ENCODE assay signal across 8 mouse cellular contexts in genomic region chr5:121330154-121330816, GRCm38 (mm10). TPM values are rescaled to one million over a fixed set of nuclear protein-coding genes. Genes with fewer than 3 reads are reported as not detected.
DNase-seq lines count a peak whose midpoint lies in the region; ATAC-seq and TF ChIP-seq lines count a peak whose summit lies in the region.
"Not testable (repeated sequence)": the region's sequence is repeated elsewhere in the genome, so short reads cannot be mapped to it uniquely, and the experiment has no call there.

No protein-coding gene starts in this region.

- H3K9me3 ChIP-seq in embryonic facial prominence, embryonic 14.5 days (ENCODE audit: control insufficient read depth, low read length); heart, embryonic 13.5 days; intestine, embryonic 15.5 days; neural tube, embryonic 14.5 days (ENCODE audit: control insufficient read depth, low read length): not testable (repeated sequence)

- peak; percentile 56; the same call in 1 of the 2 replicates for ATAC-seq in embryonic facial prominence, embryonic 14.5 days (ENCODE audit: low read depth)
- not testable (repeated sequence) for ATAC-seq in heart, embryonic 13.5 days (ENCODE audit: extremely low read depth, insufficient number of reproducible peaks, low FRiP score, low TSS enrichment); neural tube, embryonic 14.5 days (ENCODE audit: low read depth)
- 0 out of 2 replicates have a peak, but pooled peaks have one; percentile 47 for ATAC-seq in intestine, embryonic 15.5 days
- peak; percentile 56 for ATAC-seq in megakaryocyte progenitor cell, adult 5-6 weeks (replicated peaks; ENCODE audit: poor library complexity)

- 71% methylated on average over 10 of the region's 19 CpGs for WGBS in embryonic facial prominence, embryonic 14.5 days
- WGBS in heart, embryonic 13.5 days, result 76% methylated on average over 12 of the region's 19 CpGs
- WGBS in intestine, embryonic 15.5 days, result 59% methylated on average over 15 of the region's 19 CpGs
- 72% methylated on average over 14 of the region's 19 CpGs for WGBS in liver, adult 2 months
- 65% methylated on average over 5 of the region's 19 CpGs for WGBS in neural tube, embryonic 14.5 days
- WGBS in thymus, adult 2 months, result 60% methylated on average over 14 of the region's 19 CpGs

- not testable (repeated sequence) for H3K79me2 ChIP-seq in liver, adult 2 months (ENCODE audit: control insufficient read depth, insufficient read depth, low read length)

- peak; percentile 44 for DNase-seq in R1 (ENCODE audit: low read depth, low spot score)
- DNase-seq in embryonic facial prominence, embryonic 14.5 days (ENCODE audit: low spot score), result peak; percentile 9
- peak; percentile 39 for DNase-seq in liver, adult 2 months (ENCODE audit: extremely low read depth, low read depth, low spot score)
- DNase-seq in thymus, adult 2 months, result not testable (repeated sequence)

- peak overlapping the region; percentile 28 for H3K4me3 ChIP-seq in embryonic facial prominence, embryonic 14.5 days (ENCODE audit: low read depth, low read length)
- H3K4me3 ChIP-seq in heart, embryonic 13.5 days, result peak overlapping the region; percentile 39
- H3K4me3 ChIP-seq in intestine, embryonic 15.5 days (replicated peaks); neural tube, embryonic 14.5 days (ENCODE audit: low read depth, low read length): not testable (repeated sequence)
- H3K4me3 ChIP-seq in liver, adult 2 months (ENCODE audit: insufficient read depth, low read depth, low read length), result peak overlapping the region; percentile 14
- H3K4me3 ChIP-seq in thymus, adult 2 months (ENCODE audit: control insufficient read depth, insufficient read depth, low read length), result peak overlapping the region; percentile 62

- H3K36me3 ChIP-seq in embryonic facial prominence, embryonic 14.5 days (ENCODE audit: control insufficient read depth, insufficient read depth, low read length), result peaks cover 83% of the 10 kb centered on the region
- H3K36me3 ChIP-seq in heart, embryonic 13.5 days, result peaks cover 90% of the 10 kb centered on the region
- H3K36me3 ChIP-seq in intestine, embryonic 15.5 days, result peaks cover 45% of the 10 kb centered on the region
- not testable (repeated sequence) for H3K36me3 ChIP-seq in liver, adult 2 months (ENCODE audit: control insufficient read depth, insufficient read depth, low read length)
- peaks cover 74% of the 10 kb centered on the region for H3K36me3 ChIP-seq in neural tube, embryonic 14.5 days (ENCODE audit: control insufficient read depth, insufficient read depth, low read length)
- peaks cover 47% of the 10 kb centered on the region for H3K36me3 ChIP-seq in thymus, adult 2 months (ENCODE audit: control insufficient read depth, insufficient read depth, low read length)

- H3K27me3 ChIP-seq in embryonic facial prominence, embryonic 14.5 days (replicated peaks; ENCODE audit: control insufficient read depth, insufficient read depth, low read length); heart, embryonic 13.5 days (replicated peaks); intestine, embryonic 15.5 days (replicated peaks); liver, adult 2 months (ENCODE audit: control insufficient read depth, insufficient read depth, low read length); neural tube, embryonic 14.5 days (ENCODE audit: control insufficient read depth, insufficient read depth, low read length); thymus, adult 2 months (ENCODE audit: control insufficient read depth, insufficient read depth, low read length): not testable (repeated sequence)

- H3K27ac ChIP-seq in embryonic facial prominence, embryonic 14.5 days (replicated peaks; ENCODE audit: low read depth, low read length), result peak overlapping the region; percentile 53; the same call in 1 of the 2 replicates
- H3K27ac ChIP-seq in heart, embryonic 13.5 days (replicated peaks), result peak overlapping the region; percentile 77
- not testable (repeated sequence) for H3K27ac ChIP-seq in intestine, embryonic 15.5 days
- peak overlapping the region; percentile 79 for H3K27ac ChIP-seq in liver, adult 2 months (replicated peaks; ENCODE audit: insufficient read depth, low read depth, low read length)
- peak overlapping the region; percentile 4; the same call in 1 of the 2 replicates for H3K27ac ChIP-seq in neural tube, embryonic 14.5 days (ENCODE audit: low read depth, low read length)
- peak overlapping the region; percentile 90 for H3K27ac ChIP-seq in thymus, adult 2 months (ENCODE audit: control insufficient read depth, insufficient read depth, low read length)

- not testable (repeated sequence) for TF ChIP-seq CTCF in liver, adult 2 months (IDR thresholded peaks at IDR 0.05; ENCODE audit: low read depth, low read length); thymus, adult 2 months (IDR thresholded peaks at IDR 0.05; ENCODE audit: borderline replicate concordance, control insufficient read depth, extremely low read depth, insufficient read depth, low read length, poor library complexity)

- H3K4me2 ChIP-seq in embryonic facial prominence, embryonic 14.5 days (ENCODE audit: low read depth, low read length), result peak overlapping the region; percentile 44
- peak overlapping the region; percentile 60 for H3K4me2 ChIP-seq in heart, embryonic 13.5 days
- not testable (repeated sequence) for H3K4me2 ChIP-seq in intestine, embryonic 15.5 days (replicated peaks); neural tube, embryonic 14.5 days (ENCODE audit: low read depth, low read length)

- H3K4me1 ChIP-seq in embryonic facial prominence, embryonic 14.5 days (ENCODE audit: control insufficient read depth, insufficient read depth, low read length); heart, embryonic 13.5 days; intestine, embryonic 15.5 days (replicated peaks); neural tube, embryonic 14.5 days (ENCODE audit: control insufficient read depth, insufficient read depth, low read length): not testable (repeated sequence)
- peaks cover 12% of the 10 kb centered on the region for H3K4me1 ChIP-seq in liver, adult 2 months (ENCODE audit: control insufficient read depth, insufficient read depth, low read length)
- H3K4me1 ChIP-seq in thymus, adult 2 months (replicated peaks; ENCODE audit: control insufficient read depth, insufficient read depth, low read length), result peaks cover 11% of the 10 kb centered on the region

- TF ChIP-seq POLR2A in liver, adult 2 months (IDR thresholded peaks at IDR 0.05; ENCODE audit: extremely low read depth, insufficient read depth, low read length); thymus, adult 2 months (IDR thresholded peaks at IDR 0.05; ENCODE audit: control insufficient read depth, extremely low read depth, insufficient read depth, low read length, poor library complexity): not testable (repeated sequence)

- H3K9ac ChIP-seq in embryonic facial prominence, embryonic 14.5 days (ENCODE audit: low read depth, low read length), result peak overlapping the region; percentile 51
- H3K9ac ChIP-seq in heart, embryonic 13.5 days, result peak overlapping the region; percentile 76; the same call in 1 of the 2 replicates
- not testable (repeated sequence) for H3K9ac ChIP-seq in intestine, embryonic 15.5 days; neural tube, embryonic 14.5 days (replicated peaks; ENCODE audit: low read depth, low read length)
- H3K9ac ChIP-seq in liver, adult 2 months (ENCODE audit: low read depth, low read length), result peak overlapping the region; percentile 38

RNA-seq across cellular contexts. Expression of gene Trafd1, which starts 55.1 kb away (rescaled TPM):
- 71.8 and 75.8 TPM in 2 replicates for polyA plus RNA-seq in embryonic facial prominence, embryonic 14.5 days (2014; fragmentation: Nextera tagmentation; extraction: Ambion mirVana)
- polyA plus RNA-seq in heart, embryonic 13.5 days (2015; fragmentation: Nextera tagmentation; extraction: Ambion mirVana), result 69.5 and 76.5 TPM in 2 replicates
- 55.1 and 58.1 TPM in 2 replicates for polyA plus RNA-seq in intestine, embryonic 15.5 days (2015; fragmentation: Nextera tagmentation; extraction: Ambion mirVana)
- 49.5 and 53.7 TPM in 2 replicates for total RNA-seq in liver, adult 2 months (2014; rRNA removed)
- polyA plus RNA-seq in liver, adult 2 months (2012; rRNA removed), result 53.2 and 67.0 TPM in 2 replicates
- 29.1 and 36.4 TPM in 2 replicates for total RNA-seq in megakaryocyte progenitor cell, adult 5-6 weeks (2015)
- total RNA-seq in megakaryocyte progenitor cell, adult 5-6 weeks (2017), result 37.5 and 38.5 TPM in 2 replicates
- 117 and 121 TPM in 2 replicates for polyA plus RNA-seq in neural tube, embryonic 14.5 days (2014; fragmentation: Nextera tagmentation; extraction: Ambion mirVana)
- polyA plus RNA-seq in thymus, adult 2 months (2012; rRNA removed), result 95.3 and 117 TPM in 2 replicates
